Mouse (Mus musculus): Measurements from ENCODE around the gene Rsc1a1.

DNA sequence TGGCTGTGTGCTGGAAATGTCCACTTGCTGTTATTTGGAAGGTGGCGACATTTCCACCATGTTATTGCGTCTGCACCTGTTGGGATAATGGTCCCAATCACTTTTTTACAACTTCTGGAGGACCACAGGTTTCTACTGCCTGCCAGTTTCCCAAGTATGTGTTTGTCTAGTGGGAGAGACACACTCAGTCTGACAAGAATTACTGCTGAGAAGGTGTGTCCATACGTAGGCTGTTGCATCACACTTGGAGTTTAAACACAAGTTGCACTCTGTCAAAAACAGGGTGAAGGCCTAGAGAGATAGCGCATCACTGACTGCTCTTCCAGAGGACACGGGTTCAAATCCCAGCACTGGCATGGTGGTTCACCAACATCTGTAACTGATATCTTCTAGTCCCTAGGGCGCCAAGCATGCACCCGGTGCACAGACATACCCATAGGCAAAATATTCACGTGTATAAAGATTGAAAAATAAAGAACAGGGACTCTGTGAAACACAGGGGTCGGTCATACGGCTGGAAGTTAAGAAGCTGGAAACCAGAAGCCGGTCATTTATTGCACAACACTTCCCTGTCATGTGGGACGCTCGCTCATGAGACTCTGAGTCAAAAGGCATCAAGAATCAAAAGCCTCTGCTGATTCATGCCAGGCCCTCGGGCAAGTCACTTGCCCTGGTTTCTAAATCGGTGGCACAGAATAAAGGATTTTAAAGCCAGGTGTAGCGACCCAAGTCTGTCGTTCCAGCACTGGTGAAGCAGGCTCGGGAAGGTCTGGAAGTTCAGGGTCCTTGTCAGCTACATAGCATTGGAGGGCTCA is 15.3 kb downstream of the Rsc1a1 start:
- TF ChIP-seq CTCF (IDR thresholded peaks at IDR 0.05; ENCODE audit: extremely low read depth, insufficient read depth, insufficient read length, insufficient replicate concordance) (no peak), POLR2A (IDR thresholded peaks at IDR 0.05; ENCODE audit: low read depth, low read length) (no peak)

Data from spleen, adult 2 months (tissue).